Mouse (Mus musculus) adrenal gland, postnatal 14 days (tissue): ENCODE results near the gene Sema4f. TPM values are rescaled to one million over a fixed set of nuclear protein-coding genes. Genes with fewer than 3 reads are reported as not detected.

Experiments used
- DNase-seq: peaks from one replicate; pipeline ENCODE4 v3.0.0; 2021; ENCODE audit warnings: mixed read lengths
- total RNA-seq: library from RNA; stranded (reverse); gene quantifications from 2 replicates; pipeline ENCODE4 v1.2.3, GENCODE M21; 2021

The Sema4f gene
- total RNA-seq, 1 experiment from 2014 or later: 0.48 TPM

GRCm38 (mm10) chr6:82871632-82872331, 67.8 kb downstream of the Sema4f start:
- DNase-seq: peak; percentile 34

GRCm38 (mm10) chr6:82868476-82868875, 71.1 kb downstream of the Sema4f start:
- DNase-seq: no peak

GRCm38 (mm10) chr6:82863380-82863874, 76.1 kb downstream of the Sema4f start:
- DNase-seq: peak; percentile 88

- DNase-seq: no peak
Observed at GRCm38 (mm10) chr6:82862475-82862874, 77.1 kb downstream of the Sema4f start.

- DNase-seq: no peak
Observed at GRCm38 (mm10) chr6:82862042-82862441, 77.5 kb downstream of the Sema4f start.

Other genes with a start within 250 kb of the Sema4f start
- gene Pole4, start 234.4 kb downstream of the Sema4f start, total RNA-seq: 39.5 and 42.3 TPM in 2 replicates
- gene Hk2, start 165.3 kb downstream of the Sema4f start, total RNA-seq: 123 and 126 TPM in 2 replicates
- gene M1ap, start 7.1 kb upstream of the Sema4f start, total RNA-seq: not detected in 2 replicates
- gene Dok1, start 93.7 kb upstream of the Sema4f start, total RNA-seq: 8.3 and 13.0 TPM in 2 replicates
- gene Loxl3, start 94.4 kb upstream of the Sema4f start, total RNA-seq: 2.8 and 4.1 TPM in 2 replicates
- gene Aup1, start 114.8 kb upstream of the Sema4f start, total RNA-seq: 164 and 190 TPM in 2 replicates
- gene Htra2, start 115.5 kb upstream of the Sema4f start, total RNA-seq: 50.7 and 59.3 TPM in 2 replicates
- 2.8 TPM in 2 replicates for gene Dqx1, start 118.1 kb upstream of the Sema4f start, total RNA-seq
- gene Tlx2, start 130.5 kb upstream of the Sema4f start, total RNA-seq: 9.4 and 10.4 TPM in 2 replicates
- gene Pcgf1, start 138.1 kb upstream of the Sema4f start, total RNA-seq: 29.2 and 39.8 TPM in 2 replicates
- gene Lbx2, start 146.6 kb upstream of the Sema4f start, total RNA-seq: 6.4 and 9.0 TPM in 2 replicates
- 3.1 and 6.0 TPM in 2 replicates for gene Ccdc142, start 161.8 kb upstream of the Sema4f start, total RNA-seq
- 4.1 and 5.3 TPM in 2 replicates for gene Gm42688, start 161.8 kb upstream of the Sema4f start, total RNA-seq
- 114 and 119 TPM in 2 replicates for gene Mrpl53, start 169.3 kb upstream of the Sema4f start, total RNA-seq
- 51.1 and 56.5 TPM in 2 replicates for gene Mogs, start 175.7 kb upstream of the Sema4f start, total RNA-seq
- gene Wbp1, start 181.8 kb upstream of the Sema4f start, total RNA-seq: 64.5 and 69.3 TPM in 2 replicates
- gene Ino80b, start 185.7 kb upstream of the Sema4f start, total RNA-seq: 19.3 and 22.5 TPM in 2 replicates
- 9.1 and 13.6 TPM in 2 replicates for gene Rtkn, start 195.7 kb upstream of the Sema4f start, total RNA-seq
- 1.5 and 2.9 TPM in 2 replicates for gene Wdr54, start 216.6 kb upstream of the Sema4f start, total RNA-seq
- gene 1700003E16Rik, start 216.6 kb upstream of the Sema4f start, total RNA-seq: 0.33 and 0.34 TPM in 2 replicates
- gene Dctn1, start 226.2 kb upstream of the Sema4f start, total RNA-seq: 102 and 126 TPM in 2 replicates